Mouse (Mus musculus): ENCODE results near the gene Ap3b1.

Gene Ap3b1

DNA sequence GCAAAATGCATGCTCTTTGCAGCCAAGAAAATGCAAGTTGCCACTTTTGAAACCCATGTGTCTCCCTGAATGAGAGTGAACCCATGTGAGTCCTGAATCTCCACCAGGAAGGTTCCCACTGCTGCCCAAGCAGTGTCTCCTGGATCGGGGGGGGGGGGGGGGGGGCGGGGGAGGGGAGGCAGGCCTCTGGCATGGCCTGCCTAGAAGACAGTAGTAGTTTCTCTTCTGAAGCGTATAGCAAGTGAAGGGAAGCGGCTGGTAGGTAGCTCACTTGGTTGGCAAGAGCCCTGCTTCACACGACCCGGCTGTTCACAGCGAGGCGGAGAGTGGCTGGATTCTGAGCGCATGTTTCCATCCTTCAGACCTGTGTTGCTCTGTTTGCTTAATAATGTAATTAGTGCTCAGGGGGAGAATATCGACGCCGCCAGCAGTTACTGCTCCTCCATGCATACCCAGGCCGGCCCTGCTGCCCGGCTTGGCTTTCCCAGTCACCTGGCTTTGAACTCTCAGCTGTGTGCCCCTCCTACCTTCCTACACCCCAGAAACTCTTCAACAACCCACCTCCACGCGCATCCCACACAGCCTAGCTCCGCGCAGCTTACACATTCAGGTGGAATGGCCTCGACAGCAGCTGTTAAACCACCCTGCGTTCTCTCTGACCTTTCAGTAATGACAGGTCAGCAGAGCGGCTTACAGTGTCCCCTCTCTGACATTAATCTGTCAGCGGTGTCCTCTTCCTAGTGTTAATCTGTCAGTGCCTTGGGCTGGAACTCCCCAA lies 217.8 kb downstream of the Ap3b1 start:
- DNase-seq (ENCODE audit: low read depth in 1 of 2, low spot score in 2 of 2): no peak

DNA sequence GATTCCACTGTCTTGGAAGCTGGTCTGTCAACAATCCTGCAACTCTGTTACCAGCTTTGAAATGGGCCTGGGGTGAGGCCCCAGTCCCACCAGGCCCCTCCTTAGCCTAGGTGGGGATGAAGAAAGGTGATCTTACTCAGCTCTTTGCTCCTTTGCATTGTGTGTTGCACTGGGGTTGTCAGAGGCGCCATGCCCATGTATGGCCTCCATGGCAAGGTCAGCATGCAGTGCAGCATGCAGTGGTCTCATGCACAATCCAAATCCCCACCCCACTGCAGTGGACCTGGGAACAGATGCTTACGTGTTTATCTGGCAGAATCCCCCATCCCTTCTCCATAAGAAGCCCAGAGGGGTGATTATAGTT lies 218.4 kb downstream of the Ap3b1 start:
- DNase-seq (ENCODE audit: low read depth in 1 of 2, low spot score in 2 of 2): no peak

DNA sequence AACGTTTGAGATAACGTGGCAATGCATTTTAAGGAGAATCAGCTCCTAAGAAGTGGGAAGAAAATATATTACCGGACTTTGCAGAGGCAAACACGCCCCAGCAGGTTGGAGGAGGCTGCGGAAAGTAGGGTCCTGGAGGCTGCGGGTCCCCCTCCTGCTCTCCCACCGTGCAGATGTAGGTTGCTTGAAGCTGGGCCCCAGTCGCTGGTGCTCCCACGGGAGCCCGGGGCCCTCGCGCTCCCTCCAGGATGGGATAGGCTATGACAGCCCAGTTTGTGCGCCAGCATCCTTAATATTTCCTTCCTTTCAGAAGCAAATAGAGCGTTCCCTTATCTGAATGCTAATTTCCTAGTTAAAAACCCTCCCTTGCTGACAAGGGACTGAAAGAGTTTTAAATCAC lies 236.5 kb downstream of the Ap3b1 start:
- no peak for DNase-seq (ENCODE audit: low read depth in 1 of 2, low spot score in 2 of 2)

DNA sequence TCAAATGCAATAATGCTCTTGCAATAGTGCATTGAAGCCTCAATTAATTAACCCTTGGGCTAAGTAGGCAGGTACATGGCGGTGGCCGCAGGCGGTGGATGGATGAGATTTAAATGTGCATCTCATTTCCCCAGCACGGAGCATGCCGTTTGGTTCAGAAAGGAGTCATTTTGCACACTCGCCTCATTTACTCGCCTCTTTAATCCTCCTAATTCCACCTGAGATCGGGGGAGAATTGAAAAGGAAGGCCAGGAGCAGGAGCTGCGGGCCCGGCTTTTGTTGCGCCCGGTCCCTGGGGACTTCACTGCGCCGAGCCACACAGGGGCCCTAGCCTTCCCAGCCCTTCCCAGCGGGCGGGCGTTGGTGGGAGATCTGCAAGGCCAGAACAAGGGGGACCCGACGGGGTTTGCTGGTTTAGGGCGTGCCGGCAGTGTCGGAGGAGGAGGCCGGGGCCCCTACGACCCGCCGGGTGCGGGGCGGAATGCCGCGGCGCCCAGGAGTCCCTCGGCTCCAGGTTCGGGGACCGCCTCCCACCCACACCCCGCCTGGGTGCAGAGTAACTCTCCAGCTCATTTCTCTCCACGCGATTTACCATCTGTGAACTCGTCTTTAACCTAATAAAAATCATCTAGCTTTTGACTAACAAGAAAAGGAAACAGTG lies 237.1 kb downstream of the Ap3b1 start:
- DNase-seq (ENCODE audit: low read depth in 1 of 2, low spot score in 2 of 2): no peak

DNA sequence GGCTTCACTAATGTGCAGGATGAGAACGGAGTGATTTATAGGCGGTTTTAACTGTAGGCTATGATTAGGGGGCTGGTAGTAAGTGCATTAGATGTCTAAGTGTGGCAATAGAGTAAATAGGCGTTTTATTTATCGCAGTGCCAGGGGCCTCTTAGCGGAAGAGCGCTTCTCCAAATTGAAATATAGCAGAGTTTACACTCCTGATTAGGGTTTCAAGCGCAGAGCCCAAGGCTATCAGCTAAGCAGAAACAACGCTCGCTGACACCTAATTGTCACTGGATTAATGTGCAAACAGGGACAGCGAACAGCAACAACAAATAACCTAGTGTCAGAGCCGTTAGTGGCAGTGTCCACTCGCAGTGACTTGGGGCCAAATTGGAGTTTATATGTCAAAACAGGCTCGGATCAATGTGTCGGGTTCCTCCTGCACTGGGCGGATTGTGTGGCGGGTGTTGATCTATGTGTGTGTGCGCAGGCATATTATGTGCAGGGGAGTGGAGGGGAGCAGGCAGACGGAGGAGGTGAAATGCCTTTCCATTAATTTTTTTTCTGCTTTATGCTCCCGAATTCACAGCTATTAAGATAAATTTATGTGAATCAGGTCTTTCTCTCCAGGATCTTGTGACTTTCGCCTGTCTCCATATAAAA lies 237.8 kb downstream of the Ap3b1 start:
- no peak for DNase-seq (ENCODE audit: low read depth in 1 of 2, low spot score in 2 of 2)

GRCm38 (mm10) chr13:94599718-94600117 lies 241.0 kb downstream of the Ap3b1 start:
- DNase-seq (ENCODE audit: low read depth in 1 of 2, low spot score in 2 of 2): no peak

- no peak for DNase-seq (ENCODE audit: low read depth in 1 of 2, low spot score in 2 of 2)
Observed at GRCm38 (mm10) chr13:94607035-94607860, 248.5 kb downstream of the Ap3b1 start.

GRCm38 (mm10) chr13:94607861-94608223 lies 249.1 kb downstream of the Ap3b1 start:
- DNase-seq (ENCODE audit: low read depth in 1 of 2, low spot score in 2 of 2): no peak

- no peak for DNase-seq (ENCODE audit: low read depth in 1 of 2, low spot score in 2 of 2)
Observed at GRCm38 (mm10) chr13:94608420-94608831, 249.7 kb downstream of the Ap3b1 start.

DNA sequence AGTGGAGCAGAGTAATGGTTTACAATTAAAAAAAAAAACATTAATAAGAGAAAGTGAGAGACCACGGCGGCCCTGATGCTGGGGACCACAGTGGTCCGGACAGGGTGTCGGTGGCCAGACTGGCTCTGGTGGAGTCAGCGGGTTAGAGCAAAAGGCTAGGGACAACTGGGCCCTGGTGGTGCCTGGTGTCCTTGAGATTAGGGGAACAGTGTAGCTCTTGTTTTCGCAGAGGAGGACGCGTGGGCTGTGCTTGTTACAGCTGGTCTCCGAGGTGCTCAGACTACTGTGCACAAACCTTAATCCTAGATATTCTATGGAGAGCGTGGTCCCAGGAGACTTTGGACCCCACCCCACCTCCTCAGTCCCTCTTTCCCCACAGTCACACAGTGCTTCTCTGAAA lies 250.2 kb downstream of the Ap3b1 start:
- DNase-seq (ENCODE audit: low read depth in 1 of 2, low spot score in 2 of 2): no peak
